Mouse (Mus musculus) adrenal gland, postnatal 36 days (tissue): Measurements from ENCODE around the gene Rps3a1. TPM values are rescaled to one million over a fixed set of nuclear protein-coding genes. Genes with fewer than 3 reads are reported as not detected.

Experiments
- DNase-seq, 2 experiments: peaks; one replicate each; pipeline ENCODE4 v3.0.0; 2021; ENCODE audit warnings: mixed read lengths in 1 of 2
- long read RNA-seq, 2 experiments: library from polyadenylated mRNA; stranded (forward); transcript quantifications; one replicate each; pipeline ENCODE4 v2.0.0; 2021; ENCODE audit warnings: borderline sequencing depth in 2 of 2
- total RNA-seq, 2 experiments: library from RNA; stranded (reverse); gene quantifications; 2 replicates each; pipeline ENCODE4 v1.2.3; 2021

Gene Rps3a1
- 100 to 1,000 TPM; 819 TPM for total RNA-seq
- long read RNA-seq, experiment 1, transcript Rps3a1-201 (6 exons, 977 nt), result major isoform, 640 of 868 reads
- long read RNA-seq, experiment 1, partial matches to known transcripts, result 225 of 868 reads
- long read RNA-seq, experiment 1, other reads (novel, unspliced or antisense), result 3 of 868 reads
- long read RNA-seq, experiment 2, transcript Rps3a1-201 (6 exons, 977 nt), result major isoform, 296 of 311 reads
- long read RNA-seq, experiment 2, partial matches to known transcripts, result 15 of 311 reads
- long read RNA-seq, experiment 2, other reads (novel, unspliced or antisense), result 0 of 311 reads

- peak; percentile 98 to 99 for DNase-seq
Observed at GRCm38 (mm10) chr3:86142263-86142933, at the start of gene Rps3a1. Gene Rps3a1, minus strand, starts transcription at chr3:86142702.

- DNase-seq, result no peak
Observed at GRCm38 (mm10) chr3:86187736-86188389, 45.4 kb upstream of the Rps3a1 start.

- DNase-seq, result no peak
Observed at GRCm38 (mm10) chr3:86184546-86184945, 42.0 kb upstream of the Rps3a1 start.

GRCm38 (mm10) chr3:86181107-86181506 lies 38.6 kb upstream of the Rps3a1 start:
- DNase-seq, result no peak

GRCm38 (mm10) chr3:86179714-86180113 lies 37.2 kb upstream of the Rps3a1 start:
- DNase-seq, result no peak

GRCm38 (mm10) chr3:86168841-86169425 lies 26.4 kb upstream of the Rps3a1 start:
- no peak for DNase-seq

- no peak for DNase-seq
Observed at GRCm38 (mm10) chr3:86149521-86149920, 7.0 kb upstream of the Rps3a1 start.

- no peak for DNase-seq
Observed at GRCm38 (mm10) chr3:86149063-86149462, 6.6 kb upstream of the Rps3a1 start.

GRCm38 (mm10) chr3:86143343-86143742 lies 841 bp upstream of the Rps3a1 start:
- DNase-seq, result no peak

GRCm38 (mm10) chr3:86142934-86143317 lies 424 bp upstream of the Rps3a1 start:
- no peak for DNase-seq

GRCm38 (mm10) chr3:86141886-86142262 lies 628 bp downstream of the Rps3a1 start:
- DNase-seq, result peak; percentile 15 to 16

GRCm38 (mm10) chr3:86141366-86141765 lies 1.1 kb downstream of the Rps3a1 start:
- peak; percentile 3 to 17 for DNase-seq

GRCm38 (mm10) chr3:86139660-86140059 lies 2.8 kb downstream of the Rps3a1 start:
- DNase-seq, result no peak

- no peak for DNase-seq
Observed at GRCm38 (mm10) chr3:86136936-86137574, 5.4 kb downstream of the Rps3a1 start.

GRCm38 (mm10) chr3:86135886-86136563 lies 6.5 kb downstream of the Rps3a1 start:
- DNase-seq, result no peak

- DNase-seq, result no peak
Observed at GRCm38 (mm10) chr3:86134939-86135638, 7.4 kb downstream of the Rps3a1 start.

- peak; percentile 52 to 70 for DNase-seq
Observed at GRCm38 (mm10) chr3:86129757-86130156, 12.7 kb downstream of the Rps3a1 start.

- no peak for DNase-seq
Observed at GRCm38 (mm10) chr3:86123251-86123746, 19.2 kb downstream of the Rps3a1 start.

GRCm38 (mm10) chr3:86122156-86122555 lies 20.3 kb downstream of the Rps3a1 start:
- no peak for DNase-seq

- DNase-seq, result no peak
Observed at GRCm38 (mm10) chr3:86119237-86119932, 23.1 kb downstream of the Rps3a1 start.
